Mouse (Mus musculus) adrenal gland, postnatal 14 days (tissue): ENCODE data around the gene Maats1. TPM values are rescaled to one million over a fixed set of nuclear protein-coding genes. Genes with fewer than 3 reads are reported as not detected.

Source experiments
- DNase-seq: peaks from one replicate; pipeline ENCODE4 v3.0.0; 2021; ENCODE audit warnings: mixed read lengths
- total RNA-seq: library from RNA; stranded (reverse); gene quantifications from 2 replicates; pipeline ENCODE4 v1.2.3, GENCODE M21; 2021

The Maats1 gene
- total RNA-seq, 1 experiment from 2014 or later = 0.48 TPM

DNA sequence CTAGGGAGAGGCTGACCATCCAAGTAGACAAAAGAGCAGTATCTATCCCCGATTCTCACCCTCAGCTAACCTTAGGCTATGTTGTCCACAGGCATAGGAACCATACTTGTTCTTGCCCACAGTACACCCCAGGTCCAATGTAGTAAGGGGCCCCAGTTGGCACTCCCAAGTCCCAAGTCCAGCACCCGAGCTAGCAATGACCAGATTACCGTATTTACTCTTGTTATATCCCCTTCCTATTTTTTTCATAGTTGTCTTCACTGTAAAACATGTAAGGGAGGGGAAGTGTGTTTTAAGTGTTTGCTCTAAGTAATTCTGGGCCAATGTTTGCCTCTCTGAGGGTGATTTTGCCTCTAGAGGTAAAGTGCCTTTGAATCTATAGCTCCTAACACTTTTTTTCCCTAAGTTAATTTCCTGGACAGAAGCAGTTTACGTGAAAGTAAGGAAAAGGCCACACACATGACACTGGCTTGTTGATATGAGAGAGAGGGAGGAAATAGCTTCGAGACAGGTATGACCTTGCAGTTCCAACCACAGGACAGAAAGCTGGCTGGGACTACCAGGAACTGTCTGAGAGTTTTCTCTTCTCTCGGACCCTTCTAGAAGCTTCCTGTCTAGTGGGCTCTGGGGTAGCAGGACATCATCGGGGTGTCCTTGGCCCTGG lies 47.1 kb downstream of the Maats1 start, which contains the start of gene Nr1i2:
Gene Nr1i2 (minus strand): TSS at position 140 of the 664 bp plus-strand sequence.
- DNase-seq = no peak

- peak; percentile 37 for DNase-seq
Observed at GRCm38 (mm10) chr16:38290151-38290550, 51.8 kb downstream of the Maats1 start.

- no peak for DNase-seq
Observed at GRCm38 (mm10) chr16:38288851-38289250, 53.1 kb downstream of the Maats1 start.

GRCm38 (mm10) chr16:38287762-38288161 lies 54.2 kb downstream of the Maats1 start:
- DNase-seq = no peak

GRCm38 (mm10) chr16:38287357-38287756 lies 54.6 kb downstream of the Maats1 start:
- no peak for DNase-seq

- DNase-seq = no peak
Observed at GRCm38 (mm10) chr16:38286541-38286940, 55.4 kb downstream of the Maats1 start.

- DNase-seq = peak; percentile 35
Observed at GRCm38 (mm10) chr16:38285801-38286200, 56.1 kb downstream of the Maats1 start.

DNA sequence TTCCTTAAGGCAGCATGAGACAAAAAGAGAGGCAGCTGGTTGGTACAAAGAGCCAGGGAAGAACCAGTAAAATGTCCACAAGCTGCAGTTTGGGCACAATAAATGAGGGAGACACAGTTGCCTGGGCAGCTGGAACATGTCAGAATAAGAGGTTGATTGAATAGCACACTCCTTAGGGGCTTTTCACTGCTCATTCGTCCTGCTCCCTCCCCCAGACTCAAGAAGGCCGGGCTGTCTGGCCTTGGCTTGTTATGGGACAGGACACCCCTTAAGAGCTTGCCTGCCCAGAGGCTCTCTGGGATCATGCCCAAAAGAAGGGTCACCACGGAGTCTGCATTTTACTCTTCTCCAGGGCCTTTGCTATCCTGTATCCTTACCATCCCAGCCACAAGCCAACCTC lies 58.6 kb downstream of the Maats1 start:
- no peak for DNase-seq

DNA sequence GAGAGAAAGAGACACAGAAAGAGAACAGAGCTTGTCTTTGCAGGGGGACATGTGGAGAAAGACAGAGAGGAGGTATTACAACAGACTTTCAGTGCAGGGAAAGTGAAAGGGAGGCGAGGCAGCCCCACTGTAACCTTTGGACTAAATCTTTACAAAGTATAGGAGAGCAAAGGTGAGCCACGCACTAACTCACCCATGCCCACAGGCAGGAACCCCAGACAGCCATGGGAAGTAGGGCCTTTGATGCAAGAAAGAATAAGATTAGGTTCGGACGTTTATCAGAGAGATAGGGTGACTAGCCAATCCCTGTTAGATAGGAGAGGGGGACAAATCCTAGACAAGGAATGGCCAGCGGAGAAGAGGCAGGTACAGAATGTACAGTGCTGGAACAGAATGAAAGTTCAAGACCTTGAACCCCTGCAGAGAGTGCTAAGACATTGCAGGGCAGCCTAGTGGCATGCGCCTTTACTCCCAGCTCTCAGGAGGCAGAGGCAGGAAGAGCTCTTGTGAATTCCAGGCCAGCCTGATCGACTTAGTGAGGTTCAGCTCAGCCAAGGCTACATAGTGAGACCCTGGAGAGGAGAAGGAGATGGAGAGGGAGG lies 59.3 kb downstream of the Maats1 start:
- DNase-seq = no peak

DNA sequence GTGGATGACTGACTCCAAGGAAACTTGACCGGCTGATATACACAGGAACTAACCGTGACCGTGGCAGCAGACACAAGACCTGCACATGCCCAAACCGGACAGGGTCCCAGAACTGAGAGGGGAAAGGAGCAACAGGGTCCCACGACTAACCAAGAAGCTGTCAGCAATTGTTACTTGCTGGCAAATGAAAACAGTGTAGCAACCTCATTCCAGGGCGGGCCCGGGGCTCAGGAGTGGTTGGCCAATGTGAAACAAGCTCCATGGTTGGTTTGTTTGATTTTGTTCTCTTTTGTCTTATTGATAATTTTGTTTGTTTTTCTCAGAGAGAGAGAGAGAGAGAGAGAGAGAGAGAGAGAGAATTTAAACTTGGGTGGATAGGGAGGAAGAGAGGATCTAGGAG lies 61.0 kb downstream of the Maats1 start:
- no peak for DNase-seq

GRCm38 (mm10) chr16:38279794-38280193 lies 62.1 kb downstream of the Maats1 start:
- DNase-seq = no peak

DNA sequence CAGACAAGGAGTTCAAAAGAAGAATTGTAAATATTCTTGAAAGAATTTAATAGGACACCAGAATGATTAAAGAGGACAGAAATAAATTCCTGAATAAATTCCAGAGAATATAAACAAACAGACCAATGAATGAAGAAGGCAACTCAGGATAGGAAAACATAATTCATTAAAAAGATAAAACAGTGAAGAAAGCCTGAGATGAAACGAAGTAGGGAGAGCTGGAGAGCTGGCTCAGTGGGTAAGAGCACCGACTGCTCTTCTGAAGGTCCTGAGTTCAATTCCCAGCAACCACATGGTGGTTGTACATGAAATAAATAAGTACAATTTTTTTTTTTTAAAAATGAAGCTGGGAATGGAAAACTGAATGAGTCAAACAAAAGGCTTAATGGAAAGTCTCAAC lies 67.2 kb downstream of the Maats1 start:
- DNase-seq = no peak

DNA sequence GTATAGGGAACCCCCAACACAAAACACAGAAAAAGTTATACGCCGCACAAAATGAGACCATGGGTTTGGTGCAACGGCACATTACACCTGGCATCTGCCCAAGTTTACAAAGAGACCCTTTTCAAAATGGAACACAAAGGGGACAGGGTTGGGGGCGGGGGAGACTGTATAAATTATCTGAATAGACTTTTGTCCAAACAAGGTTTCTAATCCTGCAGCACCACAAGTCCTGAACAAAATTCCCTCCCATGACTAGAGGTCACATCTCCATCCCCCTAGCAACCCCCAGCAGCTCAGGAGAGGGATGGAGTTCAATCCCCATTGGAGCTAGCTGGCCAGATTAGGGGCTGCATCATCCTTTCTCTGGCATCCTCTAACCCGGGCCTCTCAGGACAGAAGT lies 69.5 kb downstream of the Maats1 start:
- DNase-seq = no peak

DNA sequence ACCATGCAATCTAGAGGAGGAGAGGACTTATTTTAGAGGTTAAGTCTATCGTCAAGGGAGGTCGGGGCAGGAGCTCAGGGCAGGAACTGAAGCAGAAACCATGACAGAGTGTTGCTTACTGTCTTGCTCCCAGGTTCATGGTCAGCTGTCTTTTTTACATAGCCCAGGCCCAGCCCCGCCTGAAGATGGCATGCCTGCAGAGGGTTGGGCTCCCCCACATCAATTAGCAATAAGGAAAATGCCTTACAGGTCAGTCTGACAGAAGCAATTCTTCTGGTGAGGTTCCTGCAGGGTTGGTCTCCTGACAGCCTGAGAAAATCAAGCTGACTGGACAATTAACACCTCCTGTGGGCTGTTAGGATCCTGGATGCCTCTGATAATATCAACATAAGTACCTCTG lies 70.3 kb downstream of the Maats1 start:
- no peak for DNase-seq

- DNase-seq = no peak
Observed at GRCm38 (mm10) chr16:38255927-38256326, 86.0 kb downstream of the Maats1 start.

GRCm38 (mm10) chr16:38255107-38255506 lies 86.8 kb downstream of the Maats1 start:
- DNase-seq = no peak

- DNase-seq = peak; percentile 34
Observed at GRCm38 (mm10) chr16:38254001-38254400, 87.9 kb downstream of the Maats1 start.

- no peak for DNase-seq
Observed at GRCm38 (mm10) chr16:38250467-38250866, 91.5 kb downstream of the Maats1 start.

GRCm38 (mm10) chr16:38248331-38248961 lies 93.5 kb downstream of the Maats1 start:
- DNase-seq = no peak
